Mouse (Mus musculus) cerebellum, adult (tissue): ENCODE results near the gene Fbxl7.

Experiments
- ATAC-seq: cut with Nextera tagmentation; 2 replicates; pipeline ENCODE4 v1.9.2; 2017; ENCODE audit warnings: mild to moderate bottlenecking, moderate library complexity, mixed read lengths; ENCODE audit not compliant: insufficient number of reproducible peaks, low FRiP score, low TSS enrichment

Fbxl7 gene

GRCm38 (mm10) chr15:26816931-26817330, 78.4 kb downstream of the Fbxl7 start:
- no peak for ATAC-seq

GRCm38 (mm10) chr15:26812856-26813255, 82.5 kb downstream of the Fbxl7 start:
- no peak for ATAC-seq

GRCm38 (mm10) chr15:26809569-26809968, 85.8 kb downstream of the Fbxl7 start:
- ATAC-seq: no peak

- ATAC-seq: no peak
These were observed 91.3 kb downstream of the Fbxl7 start for GRCm38 (mm10) chr15:26804046-26804445.

- ATAC-seq: no peak
These were observed 95.8 kb downstream of the Fbxl7 start for GRCm38 (mm10) chr15:26799457-26800021.

GRCm38 (mm10) chr15:26795937-26796336, 99.4 kb downstream of the Fbxl7 start:
- ATAC-seq: no peak

- ATAC-seq: no peak
These were observed 99.9 kb downstream of the Fbxl7 start for GRCm38 (mm10) chr15:26795518-26795917.

- no peak for ATAC-seq
These were observed 108.2 kb downstream of the Fbxl7 start for GRCm38 (mm10) chr15:26787148-26787547.

- no peak for ATAC-seq
These were observed 114.8 kb downstream of the Fbxl7 start for GRCm38 (mm10) chr15:26780557-26780956.

GRCm38 (mm10) chr15:26779129-26779528, 116.3 kb downstream of the Fbxl7 start:
- ATAC-seq: no peak

- ATAC-seq: no peak
These were observed 119.7 kb downstream of the Fbxl7 start for GRCm38 (mm10) chr15:26775720-26776119.

- no peak for ATAC-seq
These were observed 120.5 kb downstream of the Fbxl7 start for GRCm38 (mm10) chr15:26774895-26775294.

GRCm38 (mm10) chr15:26761651-26762050, 133.7 kb downstream of the Fbxl7 start:
- no peak for ATAC-seq

GRCm38 (mm10) chr15:26748484-26748883, 146.9 kb downstream of the Fbxl7 start:
- no peak for ATAC-seq

- ATAC-seq: no peak
These were observed 163.0 kb downstream of the Fbxl7 start for GRCm38 (mm10) chr15:26732366-26732765.

GRCm38 (mm10) chr15:26730760-26731159, 164.6 kb downstream of the Fbxl7 start:
- no peak for ATAC-seq

GRCm38 (mm10) chr15:26729341-26729740, 166.0 kb downstream of the Fbxl7 start:
- peak; percentile 65 for ATAC-seq

GRCm38 (mm10) chr15:26718390-26719036, 176.9 kb downstream of the Fbxl7 start:
- no peak for ATAC-seq

- ATAC-seq: no peak
These were observed 177.4 kb downstream of the Fbxl7 start for GRCm38 (mm10) chr15:26717952-26718351.

GRCm38 (mm10) chr15:26716181-26716580, 179.2 kb downstream of the Fbxl7 start:
- no peak for ATAC-seq

- ATAC-seq: no peak
These were observed 179.7 kb downstream of the Fbxl7 start for GRCm38 (mm10) chr15:26715635-26716034.

- no peak; the same call in 1 of the 2 replicates for ATAC-seq
These were observed 183.1 kb downstream of the Fbxl7 start for GRCm38 (mm10) chr15:26712271-26712670.
